Mouse (Mus musculus) lung, embryonic 16.5 days (tissue): ENCODE results near the gene Rnf183. TPM values are rescaled to one million over a fixed set of nuclear protein-coding genes. Genes with fewer than 3 reads are reported as not detected.

Experiments used
- ATAC-seq: fragments of 200-750 bp; cut with Nextera tagmentation; 2 replicates; pipeline ENCODE4 v1.8.0; 2017; ENCODE audit warnings: low read depth, mild to moderate bottlenecking, moderate library complexity
- H3K27ac ChIP-seq: fragments of 300-500 bp; sonication (generic); 2 replicates; pipeline ENCODE4 v1.5.1; 2014; ENCODE audit warnings: mild to moderate bottlenecking, control low read depth, low read length
- H3K27me3 ChIP-seq: fragments of 300-500 bp; sonication (generic); 2 replicates; pipeline ENCODE4 v1.6.1; 2014; ENCODE audit warnings: low read depth, low read length, mixed read lengths; ENCODE audit not compliant: control insufficient read depth, insufficient read depth
- H3K36me3 ChIP-seq: fragments of 300-500 bp; sonication (generic); 2 replicates; pipeline ENCODE4 v1.6.1; 2014; ENCODE audit warnings: low read length; ENCODE audit not compliant: control insufficient read depth, insufficient read depth
- H3K4me1 ChIP-seq: fragments of 300-500 bp; sonication (generic); replicated peaks from 2 replicates; pipeline ENCODE4 v1.6.1; 2014; ENCODE audit warnings: low read length, mixed read lengths; ENCODE audit not compliant: control insufficient read depth, insufficient read depth
- H3K4me2 ChIP-seq: fragments of 300-500 bp; sonication (generic); 2 replicates; pipeline ENCODE4 v1.6.1; 2014; ENCODE audit warnings: low read depth, low read length, control low read depth
- H3K4me3 ChIP-seq: fragments of 300-500 bp; sonication (generic); 2 replicates; pipeline ENCODE4 v1.5.1; 2014; ENCODE audit warnings: mild to moderate bottlenecking, low read length, control low read depth
- H3K9ac ChIP-seq: fragments of 300-500 bp; sonication (generic); 2 replicates; pipeline ENCODE4 v1.6.1; 2014; ENCODE audit warnings: low read length, control low read depth
- H3K9me3 ChIP-seq: fragments of 300-500 bp; sonication (generic); 2 replicates; pipeline ENCODE4 v1.6.1; 2016; ENCODE audit warnings: low read length; ENCODE audit not compliant: control insufficient read depth
- WGBS: fragments of 180-500 bp; shearing (Covaris S2); extraction: QIAGEN DNeasy Blood & Tissue Kit; methylation state at CpG from one replicate; pipeline ENCODE4 v1.1.7; 2014; 5-methylcytosine and 5-hydroxymethylcytosine counted together
- polyA plus RNA-seq: library from polyadenylated mRNA; unstranded; fragments of >200 nt; fragmentation: Nextera tagmentation; extraction: Ambion mirVana; gene quantifications from 2 replicates; pipeline ENCODE4 v1.2.1, GENCODE M21; 2015

Gene Rnf183
- polyA plus RNA-seq, 1 experiment from 2014 or later = 0.14 TPM

GRCm38 (mm10) chr4:62470598-62471051 lies 35.6 kb upstream of the Rnf183 start, which contains the start of gene Wdr31:
Wdr31 (minus strand) TSS chr4:62470896.
- peaks cover 5% of the 10 kb centered on the region for H3K36me3 ChIP-seq
- H3K9me3 ChIP-seq = no peaks in the 10 kb centered on the region
- peak within 1 kb of the TSS; percentile 74 for H3K9ac ChIP-seq
- H3K27ac ChIP-seq = no peak within 1 kb of the TSS
- 0 out of 2 replicates have a peak, but pooled peaks cover 4% of the 10 kb centered on the region for H3K4me1 ChIP-seq
- WGBS = under 1% methylated on average over 30 of the region's 30 CpGs
- peak within 1 kb of the TSS; percentile 77 for H3K4me3 ChIP-seq
- peak within 1 kb of the TSS; percentile 80 for H3K4me2 ChIP-seq
- peak; percentile 92 for ATAC-seq
- H3K27me3 ChIP-seq = no peaks in the 10 kb centered on the region

- Histone ChIP-seq H3K4me1 (0 out of 2 replicates have a peak, but pooled peaks cover 4% of the 10 kb centered on the region), H3K27ac (no peak overlapping the region), H3K27me3 (no peaks in the 10 kb centered on the region), H3K4me2 (no peak overlapping the region), H3K9me3 (no peaks in the 10 kb centered on the region), H3K9ac (no peak overlapping the region), H3K4me3 (no peak overlapping the region), H3K36me3 (peaks cover 5% of the 10 kb centered on the region)
- no peak for ATAC-seq
- 89% methylated on average over 1 of the region's 1 CpGs for WGBS
These were observed 33.1 kb upstream of the Rnf183 start for GRCm38 (mm10) chr4:62468158-62468557.

GRCm38 (mm10) chr4:62463124-62463523 lies 28.1 kb upstream of the Rnf183 start:
- no peak for ATAC-seq

GRCm38 (mm10) chr4:62460348-62460747 lies 25.3 kb upstream of the Rnf183 start:
- no peak overlapping the region for H3K4me3 ChIP-seq
- H3K9ac ChIP-seq = no peak overlapping the region
- no peaks in the 10 kb centered on the region; the same call in 1 of the 2 replicates for H3K36me3 ChIP-seq
- no peak overlapping the region for H3K27ac ChIP-seq
- no peak overlapping the region for H3K4me2 ChIP-seq
- no peaks in the 10 kb centered on the region for H3K9me3 ChIP-seq
- H3K4me1 ChIP-seq = no peaks in the 10 kb centered on the region
- H3K27me3 ChIP-seq = no peaks in the 10 kb centered on the region
- WGBS = 85% methylated on average over 8 of the region's 8 CpGs
- ATAC-seq = no peak

More at GRCm38 (mm10) chr4:62463124-62463523, 28.1 kb upstream of the Rnf183 start:
- Histone ChIP-seq H3K36me3 (0 out of 2 replicates have a peak, but pooled peaks cover under 1% of the 10 kb centered on the region), H3K4me3 (no peak overlapping the region), H3K9me3 (no peaks in the 10 kb centered on the region), H3K27me3 (no peaks in the 10 kb centered on the region), H3K4me2 (no peak overlapping the region), H3K27ac (no peak overlapping the region), H3K9ac (no peak overlapping the region), H3K4me1 (no peaks in the 10 kb centered on the region)
- WGBS = 89% methylated on average over 2 of the region's 2 CpGs

- no peaks in the 10 kb centered on the region for H3K9me3 ChIP-seq
- H3K4me1 ChIP-seq = no peaks in the 10 kb centered on the region
- no peak overlapping the region for H3K4me2 ChIP-seq
- H3K36me3 ChIP-seq = no peaks in the 10 kb centered on the region; the same call in 1 of the 2 replicates
- no peak overlapping the region for H3K9ac ChIP-seq
- H3K27ac ChIP-seq = no peak overlapping the region
- WGBS = 47% methylated on average over 3 of the region's 3 CpGs
- peak; percentile 87 for ATAC-seq
- H3K27me3 ChIP-seq = no peaks in the 10 kb centered on the region
- no peak overlapping the region for H3K4me3 ChIP-seq
These were observed 24.0 kb upstream of the Rnf183 start for GRCm38 (mm10) chr4:62459081-62459480.

- Histone ChIP-seq H3K27ac (no peak overlapping the region), H3K9ac (no peak overlapping the region), H3K4me2 (no peak overlapping the region), H3K4me1 (no peaks in the 10 kb centered on the region), H3K4me3 (no peak overlapping the region), H3K27me3 (no peaks in the 10 kb centered on the region), H3K36me3 (no peaks in the 10 kb centered on the region; the same call in 1 of the 2 replicates), H3K9me3 (no peaks in the 10 kb centered on the region)
- peak; percentile 40; the same call in 1 of the 2 replicates for ATAC-seq
- WGBS = 43% methylated on average over 5 of the region's 5 CpGs
These were observed 19.9 kb upstream of the Rnf183 start for GRCm38 (mm10) chr4:62454995-62455394.

- H3K4me3 ChIP-seq = no peak overlapping the region
- no peak overlapping the region for H3K27ac ChIP-seq
- no peaks in the 10 kb centered on the region for H3K4me1 ChIP-seq
- no peaks in the 10 kb centered on the region for H3K36me3 ChIP-seq
- no peaks in the 10 kb centered on the region for H3K27me3 ChIP-seq
- no peak overlapping the region for H3K9ac ChIP-seq
- H3K9me3 ChIP-seq = no peaks in the 10 kb centered on the region
- H3K4me2 ChIP-seq = no peak overlapping the region
- 52% methylated on average over 4 of the region's 4 CpGs for WGBS
- no peak for ATAC-seq
These were observed 5.9 kb upstream of the Rnf183 start for GRCm38 (mm10) chr4:62440986-62441385.

GRCm38 (mm10) chr4:62440544-62440943 lies 5.5 kb upstream of the Rnf183 start:
- no peak overlapping the region for H3K9ac ChIP-seq
- no peak overlapping the region for H3K4me3 ChIP-seq
- H3K4me2 ChIP-seq = no peak overlapping the region
- no peaks in the 10 kb centered on the region for H3K4me1 ChIP-seq
- no peak overlapping the region for H3K27ac ChIP-seq
- WGBS = 66% methylated on average over 4 of the region's 4 CpGs
- H3K36me3 ChIP-seq = no peaks in the 10 kb centered on the region
- no peaks in the 10 kb centered on the region for H3K27me3 ChIP-seq
- no peaks in the 10 kb centered on the region for H3K9me3 ChIP-seq
- no peak for ATAC-seq

GRCm38 (mm10) chr4:62439793-62440192 lies 4.7 kb upstream of the Rnf183 start:
- Histone ChIP-seq H3K27ac (no peak overlapping the region), H3K4me3 (no peak overlapping the region), H3K9ac (no peak overlapping the region), H3K4me2 (no peak overlapping the region), H3K9me3 (no peaks in the 10 kb centered on the region), H3K27me3 (no peaks in the 10 kb centered on the region), H3K36me3 (no peaks in the 10 kb centered on the region), H3K4me1 (no peaks in the 10 kb centered on the region)
- ATAC-seq = no peak
- 53% methylated on average over 4 of the region's 4 CpGs for WGBS

GRCm38 (mm10) chr4:62437871-62438270 lies 2.8 kb upstream of the Rnf183 start:
- Histone ChIP-seq H3K4me3 (no peak overlapping the region), H3K27ac (no peak overlapping the region), H3K36me3 (no peaks in the 10 kb centered on the region), H3K4me1 (no peaks in the 10 kb centered on the region), H3K9me3 (no peaks in the 10 kb centered on the region), H3K27me3 (no peaks in the 10 kb centered on the region), H3K9ac (no peak overlapping the region), H3K4me2 (no peak overlapping the region)
- ATAC-seq = no peak
- WGBS = 66% methylated on average over 7 of the region's 7 CpGs
